In genomic region chr3:62338854-62339515, GRCm38 (mm10) we compare ENCODE assay signal across 9 mouse cellular contexts. TPM values are rescaled to one million over a fixed set of nuclear protein-coding genes. Genes with fewer than 3 reads are reported as not detected.
DNase-seq lines count a peak whose midpoint lies in the region; ATAC-seq lines count a peak whose summit lies in the region.
"Had no signal": no experiment of that assay in that cellular context is flagged by ENCODE, and none has a peak within 500 bp of the region (broad histone marks: within the 10 kb centered on the region; RNA-seq: fewer than 3 reads in every experiment).

No protein-coding gene starts in this region.

- H3K4me1 ChIP-seq in embryonic facial prominence, embryonic 10.5 days = peaks cover 23% of the 10 kb centered on the region
- H3K4me1 ChIP-seq in heart, embryonic 10.5 days = peaks cover 6% of the 10 kb centered on the region; the same call in 1 of the 2 replicates
- H3K4me1 ChIP-seq in liver, embryonic 16.5 days (ENCODE audit: control insufficient read depth, low read depth, low read length) = no peaks in the 10 kb centered on the region
- H3K4me1 ChIP-seq in neural tube, embryonic 14.5 days (ENCODE audit: control insufficient read depth, insufficient read depth, low read length) = 0 out of 2 replicates have a peak, but pooled peaks cover 2% of the 10 kb centered on the region

- DNase-seq in layer of hippocampus, postnatal 10 days (ENCODE audit: low spot score in 2 of 2) = peak; percentile 62 to 72
- DNase-seq in layer of hippocampus, adult 9-10 months (ENCODE audit: low spot score) = no peak
- DNase-seq in embryonic facial prominence, embryonic 10.5 days (ENCODE audit: low spot score) = peak; percentile 87
- peak; percentile 87 for DNase-seq in heart, embryonic 10.5 days (ENCODE audit: low spot score)
- DNase-seq in kidney, adult 9 months = peak; percentile 55
- peak; percentile 18 for DNase-seq in urinary bladder, postnatal 10 days (ENCODE audit: low spot score)

- H3K9me3 ChIP-seq in embryonic facial prominence, embryonic 10.5 days = no peaks in the 10 kb centered on the region
- no peaks in the 10 kb centered on the region for H3K9me3 ChIP-seq in heart, embryonic 10.5 days
- no peaks in the 10 kb centered on the region for H3K9me3 ChIP-seq in liver, embryonic 16.5 days (replicated peaks; ENCODE audit: control insufficient read depth, low read length)
- H3K9me3 ChIP-seq in neural tube, embryonic 14.5 days (ENCODE audit: control insufficient read depth, low read length) = no peaks in the 10 kb centered on the region

- H3K27me3 ChIP-seq in embryonic facial prominence, embryonic 10.5 days (replicated peaks; ENCODE audit: low read depth, poor library complexity, severe bottlenecking) = peaks cover 30% of the 10 kb centered on the region
- H3K27me3 ChIP-seq in heart, embryonic 10.5 days (ENCODE audit: insufficient read depth, poor library complexity, severe bottlenecking) = peaks cover 25% of the 10 kb centered on the region
- H3K27me3 ChIP-seq in liver, embryonic 16.5 days (ENCODE audit: control insufficient read depth, insufficient read depth, low read depth, low read length) = peaks cover 26% of the 10 kb centered on the region
- no peaks in the 10 kb centered on the region for H3K27me3 ChIP-seq in neural tube, embryonic 14.5 days (ENCODE audit: control insufficient read depth, insufficient read depth, low read length)

- peak overlapping the region; percentile 81 for H3K4me3 ChIP-seq in embryonic facial prominence, embryonic 10.5 days
- peak overlapping the region; percentile 84 for H3K4me3 ChIP-seq in heart, embryonic 10.5 days
- peak overlapping the region; percentile 61 for H3K4me3 ChIP-seq in liver, embryonic 16.5 days (ENCODE audit: low read depth, low read length)
- H3K4me3 ChIP-seq in neural tube, embryonic 14.5 days (ENCODE audit: low read depth, low read length) = peak overlapping the region; percentile 75

- under 1% methylated on average over 68 of the region's 68 CpGs for WGBS in embryonic facial prominence, embryonic 10.5 days
- WGBS in heart, embryonic 10.5 days = under 1% methylated on average over 68 of the region's 68 CpGs
- under 1% methylated on average over 66 of the region's 68 CpGs for WGBS in liver, embryonic 16.5 days (ENCODE audit: insufficient replicate concordance)
- WGBS in neural tube, embryonic 14.5 days = under 1% methylated on average over 55 of the region's 68 CpGs

- H3K9ac ChIP-seq in liver, embryonic 16.5 days (ENCODE audit: low read depth, low read length) = peak overlapping the region; percentile 39
- peak overlapping the region; percentile 70 for H3K9ac ChIP-seq in neural tube, embryonic 14.5 days (replicated peaks; ENCODE audit: low read depth, low read length)

- peak overlapping the region; percentile 86 for H3K27ac ChIP-seq in embryonic facial prominence, embryonic 10.5 days (replicated peaks)
- H3K27ac ChIP-seq in heart, embryonic 10.5 days = peak overlapping the region; percentile 86
- no peak overlapping the region for H3K27ac ChIP-seq in liver, embryonic 16.5 days (ENCODE audit: low read length)
- peak overlapping the region; percentile 10; the same call in 1 of the 2 replicates for H3K27ac ChIP-seq in neural tube, embryonic 14.5 days (ENCODE audit: low read depth, low read length)

- H3K36me3 ChIP-seq in embryonic facial prominence, embryonic 10.5 days (replicated peaks) = no peaks in the 10 kb centered on the region
- no peaks in the 10 kb centered on the region for H3K36me3 ChIP-seq in heart, embryonic 10.5 days
- H3K36me3 ChIP-seq in liver, embryonic 16.5 days (ENCODE audit: control insufficient read depth, insufficient read depth) = no peaks in the 10 kb centered on the region
- H3K36me3 ChIP-seq in neural tube, embryonic 14.5 days (ENCODE audit: control insufficient read depth, insufficient read depth, low read length) = no peaks in the 10 kb centered on the region

- peak overlapping the region; percentile 63 for H3K4me2 ChIP-seq in liver, embryonic 16.5 days (ENCODE audit: low read depth, low read length)
- H3K4me2 ChIP-seq in neural tube, embryonic 14.5 days (ENCODE audit: low read depth, low read length) = peak overlapping the region; percentile 69

- peak; percentile 89 for ATAC-seq in liver, embryonic 16.5 days (ENCODE audit: low read depth)
- peak; percentile 94 for ATAC-seq in neural tube, embryonic 14.5 days (ENCODE audit: low read depth)

RNA-seq across cellular contexts. Expression of gene Arhgef26, which starts 0.8 kb away (rescaled TPM):
- total RNA-seq in layer of hippocampus, postnatal 10 days (2021) = 10 to 100 TPM; 47.6 to 47.8 TPM
- 6.9 and 8.2 TPM in 2 replicates for polyA plus RNA-seq in embryonic facial prominence, embryonic 10.5 days (2016; fragmentation: Nextera tagmentation; extraction: Ambion mirVana)
- 4.6 and 4.8 TPM in 2 replicates for polyA plus RNA-seq in heart, embryonic 10.5 days (2016; fragmentation: Nextera tagmentation; extraction: Ambion mirVana)
- polyA plus RNA-seq in liver, embryonic 16.5 days (2015; fragmentation: Nextera tagmentation; extraction: Ambion mirVana) = 0.32 and 0.35 TPM in 2 replicates
- polyA plus RNA-seq in neural tube, embryonic 14.5 days (2014; fragmentation: Nextera tagmentation; extraction: Ambion mirVana) = 11.4 and 11.7 TPM in 2 replicates
- total RNA-seq: MEL had no signal
